Mouse (Mus musculus) stomach, postnatal 0 days (tissue): ENCODE measurements around the gene Mcam.

ENCODE experiments used
- CTCF ChIP-seq: IDR thresholded peaks from 2 replicates; pipeline ENCODE4 v1.5.1; 2016; ENCODE audit warnings: antibody characterized with exemption, low read depth, mild to moderate bottlenecking, moderate library complexity
- EP300 ChIP-seq: optimal IDR thresholded peaks from 2 replicates; pipeline ENCODE3; 2016; ENCODE audit warnings: antibody characterized with exemption

DNA sequence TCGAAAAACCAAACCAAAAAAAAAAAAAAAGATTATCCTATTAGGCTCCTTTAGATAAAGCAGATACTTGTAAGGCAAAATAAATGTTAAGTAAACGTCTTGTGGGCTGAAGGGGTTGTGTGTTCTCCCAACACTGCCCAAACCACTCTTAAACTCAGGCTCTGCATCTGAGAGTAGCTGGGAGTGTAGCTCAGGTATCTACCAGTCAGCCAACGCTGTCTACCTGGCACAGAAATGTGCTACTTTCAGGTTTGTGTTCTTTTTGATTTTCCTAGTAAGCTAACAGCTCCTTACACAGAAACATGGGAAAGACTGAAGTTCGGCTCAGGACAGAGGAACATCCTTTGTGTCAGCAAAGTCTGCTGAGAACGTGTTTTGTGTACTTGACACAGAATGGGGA, 2.1 kb upstream of the Mcam start:
- TF ChIP-seq EP300 (no peak), CTCF (no peak)
